Mouse (Mus musculus) limb, embryonic 10.5 days (tissue): Measurements from ENCODE around the gene Misp. TPM values are rescaled to one million over a fixed set of nuclear protein-coding genes. Genes with fewer than 3 reads are reported as not detected.
A peak's percentile ranks its signal among the peaks of the same experiment; 100 is the strongest.

ENCODE experiments used
- DNase-seq: peaks from one replicate; pipeline ENCODE4 v3.0.0-alpha.2; 2017; ENCODE audit warnings: low spot score
- H3K27ac ChIP-seq: fragments of 300-500 bp; sonication (generic); 2 replicates; pipeline ENCODE4 v1.5.1; 2016; ENCODE audit warnings: mild to moderate bottlenecking
- H3K27me3 ChIP-seq: fragments of 300-500 bp; sonication (generic); 2 replicates; pipeline ENCODE4 v1.6.1; 2016; ENCODE audit warnings: low read depth, mild to moderate bottlenecking; ENCODE audit not compliant: poor library complexity, severe bottlenecking
- H3K36me3 ChIP-seq: fragments of 300-500 bp; sonication (generic); 2 replicates; pipeline ENCODE4 v1.6.1; 2016; ENCODE audit warnings: mild to moderate bottlenecking, moderate library complexity
- H3K4me1 ChIP-seq: fragments of 300-500 bp; sonication (generic); 2 replicates; pipeline ENCODE4 v1.6.1; 2016
- H3K4me3 ChIP-seq: fragments of 300-500 bp; sonication (generic); 2 replicates; pipeline ENCODE4 v1.5.1; 2016; ENCODE audit warnings: mild to moderate bottlenecking, moderate library complexity
- H3K9me3 ChIP-seq: fragments of 300-500 bp; sonication (generic); replicated peaks from 2 replicates; pipeline ENCODE4 v1.6.1; 2016; ENCODE audit warnings: mild to moderate bottlenecking
- WGBS: fragments of 180-500 bp; shearing (Covaris S2); methylation state at CpG from one replicate; pipeline ENCODE4 v1.1.7; 2016; 5-methylcytosine and 5-hydroxymethylcytosine counted together
- microRNA-seq: library from miRNA; unstranded; fragments of <30 nt; microRNA quantifications from one replicate; pipeline ENCODE4, GENCODE M21; 2017
- polyA plus RNA-seq: library from polyadenylated mRNA; unstranded; fragments of >200 nt; fragmentation: Nextera tagmentation; extraction: Ambion mirVana; gene quantifications from 2 replicates; pipeline ENCODE4 v1.2.1, GENCODE M21; 2016

Misp gene
- polyA plus RNA-seq, 1 experiment from 2014 or later = not detected

GRCm38 (mm10) chr10:79874290-79874862 lies 53.6 kb downstream of the Misp start, which contains the start of the genes Prtn3 and Plppr3:
Prtn3 (plus strand) TSS chr10:79874476.
Plppr3 (minus strand) TSS chr10:79874634.
- H3K27me3 ChIP-seq = 0 out of 2 replicates have a peak, but pooled peaks cover 4% of the 10 kb centered on the region
- H3K27ac ChIP-seq = peak within 1 kb of the TSS; percentile 98
- DNase-seq = peak; percentile 89
- under 1% methylated on average over 56 of the region's 57 CpGs for WGBS
- H3K4me1 ChIP-seq = peaks cover 48% of the 10 kb centered on the region
- H3K9me3 ChIP-seq = no peaks in the 10 kb centered on the region
- H3K4me3 ChIP-seq = peak within 1 kb of the TSS; percentile 88
- H3K36me3 ChIP-seq = peaks cover 34% of the 10 kb centered on the region

- Histone ChIP-seq H3K9me3 (no peaks in the 10 kb centered on the region), H3K27me3 (peaks cover 30% of the 10 kb centered on the region), H3K4me3 (no peak overlapping the region), H3K27ac (no peak overlapping the region), H3K4me1 (peaks cover 65% of the 10 kb centered on the region), H3K36me3 (peaks cover 8% of the 10 kb centered on the region)
- 43% methylated on average over 1 of the region's 1 CpGs for WGBS
- no peak for DNase-seq
Measured at GRCm38 (mm10) chr10:79877174-79877573, 56.4 kb downstream of the Misp start.

DNA sequence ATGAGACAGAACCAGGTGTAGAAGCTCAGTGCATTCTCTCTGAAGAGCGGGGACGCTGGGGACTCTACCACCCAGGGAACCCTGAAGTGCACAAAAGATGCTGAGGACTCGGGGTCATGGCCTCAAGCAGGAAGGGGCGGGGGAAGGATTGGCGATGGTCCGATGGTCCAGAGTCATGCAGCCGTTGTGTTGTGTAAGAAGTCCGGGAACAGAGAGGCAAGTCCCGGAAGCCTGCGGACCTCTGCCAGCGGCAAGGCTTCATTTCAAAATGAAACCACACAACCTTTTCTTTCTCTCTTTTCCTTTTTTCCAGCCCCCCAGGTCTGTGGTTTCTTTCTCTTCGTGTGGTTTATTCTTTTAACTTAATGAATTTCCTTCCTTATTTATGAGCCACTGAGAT lies 57.0 kb downstream of the Misp start:
- DNase-seq = no peak
- H3K4me3 ChIP-seq = no peak overlapping the region
- H3K4me1 ChIP-seq = peaks cover 66% of the 10 kb centered on the region
- 66% methylated on average over 12 of the region's 12 CpGs for WGBS
- no peaks in the 10 kb centered on the region for H3K9me3 ChIP-seq
- H3K27ac ChIP-seq = no peak overlapping the region
- H3K36me3 ChIP-seq = peaks cover 2% of the 10 kb centered on the region
- peaks cover 36% of the 10 kb centered on the region for H3K27me3 ChIP-seq

DNA sequence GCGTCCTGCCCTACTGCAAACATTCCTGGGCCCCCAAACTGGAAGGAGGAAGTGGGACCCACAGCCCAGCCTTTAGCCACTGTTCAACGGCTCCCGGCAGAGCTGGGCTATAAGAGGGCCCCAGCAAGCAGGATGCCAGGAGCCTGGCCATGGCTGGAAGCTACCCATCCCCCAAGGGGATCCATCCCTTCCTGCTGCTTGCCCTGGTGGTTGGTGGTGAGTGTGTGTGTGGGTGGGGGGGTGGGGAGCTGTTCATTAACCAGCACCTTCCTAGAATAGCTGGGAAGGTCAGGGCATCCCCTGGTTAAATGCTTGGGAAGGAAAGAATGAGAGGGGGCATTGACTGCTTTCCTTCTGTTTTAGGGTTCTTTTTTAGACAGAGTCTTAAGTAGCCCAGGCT lies 58.7 kb downstream of the Misp start:
- H3K4me3 ChIP-seq = no peak overlapping the region
- DNase-seq = no peak
- 0 out of 2 replicates have a peak overlapping the region, but pooled peaks have one; percentile 56 for H3K27ac ChIP-seq
- H3K27me3 ChIP-seq = peaks cover 43% of the 10 kb centered on the region
- H3K9me3 ChIP-seq = no peaks in the 10 kb centered on the region
- WGBS = 63% methylated on average over 3 of the region's 3 CpGs
- H3K36me3 ChIP-seq = no peaks in the 10 kb centered on the region
- peaks cover 63% of the 10 kb centered on the region for H3K4me1 ChIP-seq

Small RNA genes within 50 kb of the gene (microRNA-seq; reads per million reads assigned to microRNA genes)
- 0.88 reads per million for gene Mir6910

Other genes starting within 250 kb of the Misp start
- gene Theg, start 233.7 kb upstream of the Misp start, polyA plus RNA-seq = not detected in 2 replicates
- gene C2cd4c, start 207.0 kb upstream of the Misp start, polyA plus RNA-seq = not detected in 2 replicates
- gene Shc2, start 183.1 kb upstream of the Misp start, polyA plus RNA-seq = 7.8 and 8.6 TPM in 2 replicates
- gene Odf3l2, start 175.3 kb upstream of the Misp start, polyA plus RNA-seq = not detected in 2 replicates
- gene Madcam1, start 156.4 kb upstream of the Misp start, polyA plus RNA-seq = 3.7 and 6.4 TPM in 2 replicates
- gene Tpgs1, start 151.6 kb upstream of the Misp start, polyA plus RNA-seq = 68.0 and 73.0 TPM in 2 replicates
- gene Cdc34, start 138.8 kb upstream of the Misp start, polyA plus RNA-seq = 209 and 259 TPM in 2 replicates
- gene Gzmm, start 132.0 kb upstream of the Misp start, polyA plus RNA-seq = 0.76 and 0.94 TPM in 2 replicates
- 642 and 664 TPM in 2 replicates for gene Bsg, start 116.5 kb upstream of the Misp start, polyA plus RNA-seq
- gene Hcn2, start 104.4 kb upstream of the Misp start, polyA plus RNA-seq = 0.04 TPM in 1 of 2 replicates, not detected in the other
- 58.6 and 61.2 TPM in 2 replicates for gene Polrmt, start 74.4 kb upstream of the Misp start, polyA plus RNA-seq
- gene Fgf22, start 65.9 kb upstream of the Misp start, polyA plus RNA-seq = 0.28 and 0.65 TPM in 2 replicates
- 141 and 151 TPM in 2 replicates for gene Rnf126, start 54.0 kb upstream of the Misp start, polyA plus RNA-seq
- gene Fstl3, start 43.7 kb upstream of the Misp start, polyA plus RNA-seq = 1.8 and 2.3 TPM in 2 replicates
- gene Prss57, start 30.0 kb upstream of the Misp start, polyA plus RNA-seq = 0.19 TPM in 1 of 2 replicates, not detected in the other
- 121 and 126 TPM in 2 replicates for gene Palm, start 27.4 kb upstream of the Misp start, polyA plus RNA-seq
- 485 and 494 TPM in 2 replicates for gene Ptbp1, start 33.4 kb downstream of the Misp start, polyA plus RNA-seq
- 9.1 and 15.3 TPM in 2 replicates for gene Prtn3, start 53.5 kb downstream of the Misp start, polyA plus RNA-seq
- gene Plppr3, start 53.6 kb downstream of the Misp start, polyA plus RNA-seq = 108 and 140 TPM in 2 replicates
- not detected in 2 replicates for gene Elane, start 65.3 kb downstream of the Misp start, polyA plus RNA-seq
- not detected in 2 replicates for gene Cfd, start 69.9 kb downstream of the Misp start, polyA plus RNA-seq
- gene Med16, start 87.9 kb downstream of the Misp start, polyA plus RNA-seq = 63.6 and 67.1 TPM in 2 replicates
- not detected in 2 replicates for gene Gm26602, start 89.9 kb downstream of the Misp start, polyA plus RNA-seq
- gene Kiss1r, start 96.0 kb downstream of the Misp start, polyA plus RNA-seq = 0.31 and 0.49 TPM in 2 replicates
- 116 and 143 TPM in 2 replicates for gene R3hdm4, start 100.2 kb downstream of the Misp start, polyA plus RNA-seq
- gene Arid3a, start 106.1 kb downstream of the Misp start, polyA plus RNA-seq = 18.2 and 29.4 TPM in 2 replicates
- gene Wdr18, start 139.2 kb downstream of the Misp start, polyA plus RNA-seq = 174 and 201 TPM in 2 replicates
- 0.28 and 0.40 TPM in 2 replicates for gene Grin3b, start 149.7 kb downstream of the Misp start, polyA plus RNA-seq
- 14.9 and 16.4 TPM in 2 replicates for gene Tmem259, start 163.3 kb downstream of the Misp start, polyA plus RNA-seq
- 261 and 301 TPM in 2 replicates for gene Cnn2, start 167.6 kb downstream of the Misp start, polyA plus RNA-seq
- 2.0 and 2.3 TPM in 2 replicates for gene Abca7, start 175.5 kb downstream of the Misp start, polyA plus RNA-seq
- 14.9 and 15.5 TPM in 2 replicates for gene Arhgap45, start 195.7 kb downstream of the Misp start, polyA plus RNA-seq
- 319 and 357 TPM in 2 replicates for gene Polr2e, start 218.8 kb downstream of the Misp start, polyA plus RNA-seq
- gene Gpx4, start 226.2 kb downstream of the Misp start, polyA plus RNA-seq = 589 and 631 TPM in 2 replicates